Comparison of ENCODE assay signal across 8 mouse cellular contexts in genomic region chr15:98617176-98617537, GRCm38 (mm10). TPM values are rescaled to one million over a fixed set of nuclear protein-coding genes. Genes with fewer than 3 reads are reported as not detected.
A peak's percentile ranks its signal among the peaks of the same experiment; 100 is the strongest.
DNase-seq lines count a peak whose midpoint lies in the region; ATAC-seq lines count a peak whose summit lies in the region.

No protein-coding gene starts in this region.

- no peaks in the 10 kb centered on the region; the same call in 1 of the 2 replicates for H3K27me3 ChIP-seq in intestine, embryonic 14.5 days (replicated peaks; ENCODE audit: control insufficient read depth, insufficient read depth, low read length)
- H3K27me3 ChIP-seq in limb, embryonic 11.5 days (ENCODE audit: control insufficient read depth, insufficient read depth, low read length), result no peaks in the 10 kb centered on the region
- 0 out of 2 replicates have a peak, but pooled peaks cover 5% of the 10 kb centered on the region for H3K27me3 ChIP-seq in midbrain, embryonic 14.5 days (ENCODE audit: control insufficient read depth, insufficient read depth, low read length)

- no peaks in the 10 kb centered on the region for H3K4me1 ChIP-seq in intestine, embryonic 14.5 days (replicated peaks; ENCODE audit: control insufficient read depth, insufficient read depth, low read length)
- H3K4me1 ChIP-seq in limb, embryonic 11.5 days (ENCODE audit: control insufficient read depth, insufficient read depth, low read length), result peaks cover 15% of the 10 kb centered on the region
- H3K4me1 ChIP-seq in midbrain, embryonic 14.5 days (ENCODE audit: control insufficient read depth, insufficient read depth, low read length), result 0 out of 2 replicates have a peak, but pooled peaks cover 4% of the 10 kb centered on the region

- no peaks in the 10 kb centered on the region for H3K36me3 ChIP-seq in intestine, embryonic 14.5 days (ENCODE audit: control insufficient read depth, insufficient read depth, low read length)
- no peaks in the 10 kb centered on the region for H3K36me3 ChIP-seq in limb, embryonic 11.5 days (ENCODE audit: control insufficient read depth, insufficient read depth, low read length)
- H3K36me3 ChIP-seq in midbrain, embryonic 14.5 days (ENCODE audit: control insufficient read depth, insufficient read depth, low read length), result no peaks in the 10 kb centered on the region

- WGBS in intestine, embryonic 14.5 days, result 2% methylated on average over 12 of the region's 12 CpGs
- 2% methylated on average over 12 of the region's 12 CpGs for WGBS in limb, embryonic 11.5 days
- 1% methylated on average over 12 of the region's 12 CpGs for WGBS in midbrain, embryonic 14.5 days

- H3K4me2 ChIP-seq in intestine, embryonic 14.5 days (ENCODE audit: low read length), result peak overlapping the region; percentile 20
- H3K4me2 ChIP-seq in limb, embryonic 11.5 days (ENCODE audit: low read depth, severe bottlenecking), result peak overlapping the region; percentile 5; the same call in 1 of the 2 replicates
- H3K4me2 ChIP-seq in midbrain, embryonic 14.5 days (ENCODE audit: low read length), result no peak overlapping the region

- no peaks in the 10 kb centered on the region for H3K9me3 ChIP-seq in intestine, embryonic 14.5 days (ENCODE audit: control insufficient read depth, low read length)
- H3K9me3 ChIP-seq in limb, embryonic 11.5 days (ENCODE audit: control insufficient read depth, low read length), result no peaks in the 10 kb centered on the region
- no peaks in the 10 kb centered on the region for H3K9me3 ChIP-seq in midbrain, embryonic 14.5 days (ENCODE audit: control insufficient read depth, low read length)

- no peak overlapping the region for H3K9ac ChIP-seq in intestine, embryonic 14.5 days (ENCODE audit: low read length)
- H3K9ac ChIP-seq in limb, embryonic 11.5 days (ENCODE audit: low read length), result no peak overlapping the region
- H3K9ac ChIP-seq in midbrain, embryonic 14.5 days (replicated peaks; ENCODE audit: low read length), result no peak overlapping the region

- no peak overlapping the region for H3K4me3 ChIP-seq in intestine, embryonic 14.5 days (ENCODE audit: low read depth, low read length)
- H3K4me3 ChIP-seq in limb, embryonic 11.5 days (ENCODE audit: low read depth, low read length), result no peak overlapping the region
- no peak overlapping the region for H3K4me3 ChIP-seq in midbrain, embryonic 14.5 days (replicated peaks; ENCODE audit: low read depth, low read length)

- peak; percentile 82 for DNase-seq in ovary, postnatal 10 days (ENCODE audit: low spot score)
- DNase-seq in ovary, adult 18-20 months (ENCODE audit: low spot score), result no peak
- peak; percentile 85 to 88 for DNase-seq in cerebellum, postnatal 25 days
- peak; percentile 79 for DNase-seq in gastrocnemius, postnatal 10 days
- DNase-seq in intestine, embryonic 14.5 days (ENCODE audit: low spot score), result peak; percentile 98
- peak; percentile 96 for DNase-seq in limb, embryonic 11.5 days (ENCODE audit: low spot score)
- DNase-seq in midbrain, embryonic 14.5 days, result peak; percentile 88
- peak; percentile 87 for DNase-seq in testis, postnatal 10 days (ENCODE audit: low spot score)

- no peak overlapping the region for H3K27ac ChIP-seq in intestine, embryonic 14.5 days (ENCODE audit: low read depth)
- H3K27ac ChIP-seq in limb, embryonic 11.5 days (replicated peaks; ENCODE audit: low read depth, low read length), result no peak overlapping the region
- H3K27ac ChIP-seq in midbrain, embryonic 14.5 days (replicated peaks; ENCODE audit: low read depth, low read length), result no peak overlapping the region

- peak; percentile 26 for ATAC-seq in intestine, embryonic 14.5 days (replicated peaks; ENCODE audit: low FRiP score, low TSS enrichment, low read depth)
- ATAC-seq in limb, embryonic 11.5 days (ENCODE audit: insufficient number of reproducible peaks, low FRiP score, low TSS enrichment, low read depth), result peak; percentile 56
- ATAC-seq in midbrain, embryonic 14.5 days (ENCODE audit: low FRiP score, low TSS enrichment), result no peak

RNA-seq across cellular contexts. Expression of gene Adcy6, which starts 7.3 kb away (rescaled TPM):
- total RNA-seq in gastrocnemius, postnatal 10 days (2021), result 10 to 100 TPM; 39.9 to 45.3 TPM
- 19.8 and 21.9 TPM in 2 replicates for polyA plus RNA-seq in intestine, embryonic 14.5 days (2014; fragmentation: Nextera tagmentation; extraction: Ambion mirVana)
- 16.2 and 18.9 TPM in 2 replicates for polyA plus RNA-seq in limb, embryonic 11.5 days (2014; fragmentation: Nextera tagmentation; extraction: Ambion mirVana)
- polyA plus RNA-seq in midbrain, embryonic 14.5 days (2014; fragmentation: Nextera tagmentation; extraction: Ambion mirVana), result 9.6 and 12.2 TPM in 2 replicates

RNA-seq across cellular contexts. Expression of gene Cacnb3, which starts 13.5 kb away (rescaled TPM):
- total RNA-seq in gastrocnemius, postnatal 10 days (2021), result 10 to 100 TPM; 12.0 to 15.4 TPM
- polyA plus RNA-seq in intestine, embryonic 14.5 days (2014; fragmentation: Nextera tagmentation; extraction: Ambion mirVana), result 31.5 and 34.8 TPM in 2 replicates
- polyA plus RNA-seq in limb, embryonic 11.5 days (2014; fragmentation: Nextera tagmentation; extraction: Ambion mirVana), result 23.4 and 25.1 TPM in 2 replicates
- polyA plus RNA-seq in midbrain, embryonic 14.5 days (2014; fragmentation: Nextera tagmentation; extraction: Ambion mirVana), result 130 and 136 TPM in 2 replicates

RNA-seq across cellular contexts. Expression of gene Ddx23, which starts 45.5 kb away (rescaled TPM):
- 10 to 100 TPM; 53.6 to 57.6 TPM for total RNA-seq in gastrocnemius, postnatal 10 days (2021)
- 27.1 TPM in 2 replicates for polyA plus RNA-seq in intestine, embryonic 14.5 days (2014; fragmentation: Nextera tagmentation; extraction: Ambion mirVana)
- 24.8 and 27.7 TPM in 2 replicates for polyA plus RNA-seq in limb, embryonic 11.5 days (2014; fragmentation: Nextera tagmentation; extraction: Ambion mirVana)
- 17.7 and 24.9 TPM in 2 replicates for polyA plus RNA-seq in midbrain, embryonic 14.5 days (2014; fragmentation: Nextera tagmentation; extraction: Ambion mirVana)

RNA-seq across cellular contexts. Expression of gene 4930415O20Rik, which starts 46.4 kb away (rescaled TPM):
- not detected for total RNA-seq in gastrocnemius, postnatal 10 days (2021)
- 0.35 and 0.59 TPM in 2 replicates for polyA plus RNA-seq in intestine, embryonic 14.5 days (2014; fragmentation: Nextera tagmentation; extraction: Ambion mirVana)
- polyA plus RNA-seq in limb, embryonic 11.5 days (2014; fragmentation: Nextera tagmentation; extraction: Ambion mirVana), result 0.29 TPM in 1 of 2 replicates, not detected in the other
- 0.58 TPM in 1 of 2 replicates, not detected in the other for polyA plus RNA-seq in midbrain, embryonic 14.5 days (2014; fragmentation: Nextera tagmentation; extraction: Ambion mirVana)

RNA-seq across cellular contexts. Expression of gene Ccnt1, which starts 46.4 kb away (rescaled TPM):
- 10 to 100 TPM; 21.7 to 30.4 TPM for total RNA-seq in gastrocnemius, postnatal 10 days (2021)
- 48.7 and 52.6 TPM in 2 replicates for polyA plus RNA-seq in intestine, embryonic 14.5 days (2014; fragmentation: Nextera tagmentation; extraction: Ambion mirVana)
- polyA plus RNA-seq in limb, embryonic 11.5 days (2014; fragmentation: Nextera tagmentation; extraction: Ambion mirVana), result 62.9 and 66.2 TPM in 2 replicates
- 59.7 and 65.8 TPM in 2 replicates for polyA plus RNA-seq in midbrain, embryonic 14.5 days (2014; fragmentation: Nextera tagmentation; extraction: Ambion mirVana)
